Mouse (Mus musculus) liver (tissue): ENCODE measurements around the gene Erap1.
"Not testable (repeated sequence)": the region's sequence is repeated elsewhere in the genome, so short reads cannot be mapped to it uniquely, and the experiment has no call there.

ENCODE experiments used
- DNase-seq: peaks from one replicate; pipeline ENCODE4 v3.0.0-alpha.2; 2020; ENCODE audit warnings: mixed read lengths

The Erap1 gene

GRCm38 (mm10) chr13:74638793-74639711 lies at the start of gene Erap1:
Gene Erap1 (plus strand): TSS chr13:74639568.
- DNase-seq: peak; percentile 55

- peak; percentile 4 for DNase-seq
Observed at GRCm38 (mm10) chr13:74591401-74591821, 48.0 kb upstream of the Erap1 start.

- not testable (repeated sequence) for DNase-seq
Observed at GRCm38 (mm10) chr13:74591828-74592227, 47.5 kb upstream of the Erap1 start.

- DNase-seq: not testable (repeated sequence)
Observed at GRCm38 (mm10) chr13:74597022-74597421, 42.3 kb upstream of the Erap1 start.

GRCm38 (mm10) chr13:74601776-74602175 lies 37.6 kb upstream of the Erap1 start:
- not testable (repeated sequence) for DNase-seq

GRCm38 (mm10) chr13:74617163-74618019 lies 22.0 kb upstream of the Erap1 start:
- DNase-seq: peak; percentile 79

GRCm38 (mm10) chr13:74632327-74632726 lies 7.0 kb upstream of the Erap1 start:
- no peak for DNase-seq

GRCm38 (mm10) chr13:74632857-74633256 lies 6.5 kb upstream of the Erap1 start:
- no peak for DNase-seq

- peak; percentile 79 for DNase-seq
Observed at GRCm38 (mm10) chr13:74639712-74640522, 549 bp downstream of the Erap1 start.

GRCm38 (mm10) chr13:74640523-74640920 lies 1.2 kb downstream of the Erap1 start:
- not testable (repeated sequence) for DNase-seq

GRCm38 (mm10) chr13:74695497-74696193 lies 56.3 kb downstream of the Erap1 start:
- no peak for DNase-seq

- DNase-seq: no peak
Observed at GRCm38 (mm10) chr13:74696225-74696624, 56.9 kb downstream of the Erap1 start.

GRCm38 (mm10) chr13:74719002-74719401 lies 79.6 kb downstream of the Erap1 start:
- peak; percentile 10 for DNase-seq

GRCm38 (mm10) chr13:74733726-74734125 lies 94.4 kb downstream of the Erap1 start:
- peak; percentile 75 for DNase-seq

- DNase-seq: peak; percentile 84
Observed at GRCm38 (mm10) chr13:74735834-74736233, 96.5 kb downstream of the Erap1 start.

GRCm38 (mm10) chr13:74736396-74736795 lies 97.0 kb downstream of the Erap1 start:
- peak; percentile 29 for DNase-seq
